Mouse (Mus musculus) heart, embryonic 10.5 days (tissue): Measurements from ENCODE around the gene Wdr24. TPM values are rescaled to one million over a fixed set of nuclear protein-coding genes. Genes with fewer than 3 reads are reported as not detected.
"Not testable (repeated sequence)": the region's sequence is repeated elsewhere in the genome, so short reads cannot be mapped to it uniquely, and the experiment has no call there.

ENCODE experiments used
- DNase-seq: peaks from one replicate; pipeline ENCODE4 v3.0.0-alpha.2; 2017; ENCODE audit warnings: low spot score
- H3K27ac ChIP-seq: fragments of 300-500 bp; sonication (generic); 2 replicates; pipeline ENCODE4 v1.5.1; 2016; ENCODE audit warnings: mild to moderate bottlenecking
- H3K27me3 ChIP-seq: fragments of 300-500 bp; sonication (generic); 2 replicates; pipeline ENCODE4 v1.6.1; 2016; ENCODE audit warnings: mild to moderate bottlenecking; ENCODE audit not compliant: poor library complexity, insufficient read depth, severe bottlenecking
- H3K36me3 ChIP-seq: fragments of 300-500 bp; sonication (generic); 2 replicates; pipeline ENCODE4 v1.6.1; 2016; ENCODE audit warnings: mild to moderate bottlenecking, moderate library complexity
- H3K4me1 ChIP-seq: fragments of 300-500 bp; sonication (generic); 2 replicates; pipeline ENCODE4 v1.6.1; 2016; ENCODE audit warnings: mild to moderate bottlenecking
- H3K4me3 ChIP-seq: fragments of 300-500 bp; sonication (generic); 2 replicates; pipeline ENCODE4 v1.5.1; 2016; ENCODE audit warnings: mild to moderate bottlenecking, moderate library complexity
- H3K9me3 ChIP-seq: fragments of 300-500 bp; sonication (generic); 2 replicates; pipeline ENCODE4 v1.6.1; 2016; ENCODE audit warnings: mild to moderate bottlenecking, moderate library complexity
- WGBS: fragments of 180-500 bp; shearing (Covaris S2); methylation state at CpG from one replicate; pipeline ENCODE4 v1.1.7; 2016; 5-methylcytosine and 5-hydroxymethylcytosine counted together
- polyA plus RNA-seq: library from polyadenylated mRNA; unstranded; fragments of >200 nt; fragmentation: Nextera tagmentation; extraction: Ambion mirVana; gene quantifications from 2 replicates; pipeline ENCODE4 v1.2.1, GENCODE M21; 2016

Wdr24 gene
- polyA plus RNA-seq, 1 experiment from 2014 or later, result 23.0 TPM

- peak overlapping the region; percentile 92 for H3K27ac ChIP-seq
- 13% methylated on average over 6 of the region's 6 CpGs for WGBS
- peaks cover 41% of the 10 kb centered on the region for H3K4me1 ChIP-seq
- H3K4me3 ChIP-seq, result peak overlapping the region; percentile 76
- H3K9me3 ChIP-seq, result no peaks in the 10 kb centered on the region
- no peaks in the 10 kb centered on the region for H3K27me3 ChIP-seq
- peaks cover 38% of the 10 kb centered on the region for H3K36me3 ChIP-seq
- no peak for DNase-seq
Measured at GRCm38 (mm10) chr17:25861704-25862612, 38.5 kb downstream of the Wdr24 start.

DNA sequence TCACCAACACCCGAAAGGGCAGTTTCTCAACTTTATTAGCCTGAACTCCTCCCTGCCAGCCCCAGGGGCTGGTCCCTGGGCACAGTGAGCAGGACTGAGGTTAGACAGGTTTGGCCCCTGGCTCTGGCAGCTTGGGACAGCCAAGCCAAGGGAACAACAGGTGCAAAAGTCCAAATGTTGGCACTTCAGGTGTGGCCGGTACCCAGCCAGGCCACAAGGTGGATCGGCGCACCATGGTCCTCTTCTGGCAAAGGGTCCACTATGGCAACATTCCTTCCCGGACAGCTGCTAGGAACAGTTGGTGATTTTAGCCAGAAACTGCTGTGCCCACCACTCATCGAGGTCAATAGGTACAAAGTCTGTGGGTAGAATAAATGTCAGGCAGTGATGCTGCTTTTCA is 40.3 kb downstream of the Wdr24 start:
- Histone ChIP-seq H3K27me3 (no peaks in the 10 kb centered on the region), H3K9me3 (no peaks in the 10 kb centered on the region), H3K36me3 (peaks cover 36% of the 10 kb centered on the region), H3K4me3 (no peak overlapping the region), H3K4me1 (peaks cover 58% of the 10 kb centered on the region), H3K27ac (no peak overlapping the region)
- WGBS, result 88% methylated on average over 6 of the region's 6 CpGs
- DNase-seq, result no peak

- Histone ChIP-seq H3K36me3 (peaks cover 36% of the 10 kb centered on the region), H3K4me1 (peaks cover 64% of the 10 kb centered on the region), H3K4me3 (no peak overlapping the region), H3K27ac (no peak overlapping the region), H3K9me3 (no peaks in the 10 kb centered on the region), H3K27me3 (no peaks in the 10 kb centered on the region)
- WGBS, result 92% methylated on average over 14 of the region's 14 CpGs
- no peak for DNase-seq
Measured at GRCm38 (mm10) chr17:25864311-25864710, 40.9 kb downstream of the Wdr24 start.

DNA sequence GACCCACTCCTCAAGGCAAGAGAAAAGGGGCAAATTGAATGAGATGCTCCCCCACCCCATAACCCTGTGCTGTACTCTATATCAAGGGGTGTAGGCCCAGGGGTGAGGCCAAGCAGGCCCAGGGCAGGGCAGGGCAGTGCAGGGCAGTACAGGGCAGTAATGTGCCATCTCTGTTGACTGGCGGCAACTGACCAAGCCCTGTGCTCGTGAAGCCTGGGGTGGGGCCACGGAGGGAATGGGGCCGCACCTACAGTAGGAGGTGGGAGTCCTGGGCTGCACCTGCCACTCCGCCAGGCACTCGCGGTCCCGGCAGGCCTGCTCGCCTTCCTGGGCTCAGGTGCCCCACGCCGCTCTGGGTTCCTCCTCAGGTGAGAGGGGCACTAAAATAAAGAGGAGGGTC is 41.9 kb downstream of the Wdr24 start:
- no peaks in the 10 kb centered on the region for H3K27me3 ChIP-seq
- 87% methylated on average over 11 of the region's 11 CpGs for WGBS
- 0 out of 2 replicates have a peak overlapping the region, but pooled peaks have one; percentile 1 for H3K4me3 ChIP-seq
- DNase-seq, result no peak
- 0 out of 2 replicates have a peak overlapping the region, but pooled peaks have one; percentile 6 for H3K27ac ChIP-seq
- no peaks in the 10 kb centered on the region for H3K9me3 ChIP-seq
- peaks cover 57% of the 10 kb centered on the region for H3K4me1 ChIP-seq
- H3K36me3 ChIP-seq, result peaks cover 36% of the 10 kb centered on the region

DNA sequence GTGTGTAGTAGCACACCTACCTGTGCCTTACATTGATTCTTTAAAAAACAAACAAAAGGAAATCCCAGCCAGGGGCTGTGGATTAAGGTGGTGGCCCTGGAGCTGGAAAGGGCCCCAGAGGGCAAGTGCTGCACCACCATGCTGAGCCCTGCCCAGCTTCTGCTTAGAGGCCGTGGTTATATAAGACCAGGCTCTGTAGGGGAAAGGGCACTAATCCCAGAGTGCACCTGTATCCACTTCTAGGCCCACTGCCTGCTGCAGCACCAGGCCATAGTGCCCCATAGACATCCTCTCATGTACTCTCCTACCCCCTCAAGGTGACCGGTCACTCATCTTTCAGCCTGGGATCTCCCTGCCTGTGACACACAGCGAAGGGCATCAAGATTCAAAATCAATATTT is 42.7 kb downstream of the Wdr24 start:
- no peak overlapping the region for H3K27ac ChIP-seq
- no peak for DNase-seq
- peaks cover 36% of the 10 kb centered on the region for H3K36me3 ChIP-seq
- 92% methylated on average over 3 of the region's 3 CpGs for WGBS
- peaks cover 49% of the 10 kb centered on the region for H3K4me1 ChIP-seq
- peak overlapping the region; percentile 28; the same call in 1 of the 2 replicates for H3K4me3 ChIP-seq
- H3K27me3 ChIP-seq, result no peaks in the 10 kb centered on the region
- no peaks in the 10 kb centered on the region for H3K9me3 ChIP-seq

DNA sequence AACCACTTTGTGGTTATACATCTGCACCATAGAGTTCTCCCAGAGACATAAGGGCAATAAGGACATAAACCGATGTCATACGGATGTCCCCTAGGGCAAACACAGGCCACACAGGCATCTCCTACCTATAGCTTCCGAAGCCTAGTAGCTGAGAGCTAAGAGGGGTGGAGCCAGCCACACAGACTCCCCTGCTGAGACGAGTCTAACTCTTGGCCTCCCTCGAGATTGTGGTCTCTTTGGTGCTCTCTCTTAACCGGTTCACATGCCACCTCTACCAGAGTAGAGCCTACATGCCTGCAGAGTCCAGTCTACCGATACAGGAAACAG is 44.0 kb downstream of the Wdr24 start:
- Histone ChIP-seq H3K4me3 (peak overlapping the region; percentile 79), H3K4me1 (peaks cover 38% of the 10 kb centered on the region), H3K27me3 (no peaks in the 10 kb centered on the region), H3K9me3 (no peaks in the 10 kb centered on the region), H3K36me3 (peaks cover 36% of the 10 kb centered on the region), H3K27ac (peak overlapping the region; percentile 92)
- no peak for DNase-seq
- WGBS, result 12% methylated on average over 7 of the region's 7 CpGs

DNA sequence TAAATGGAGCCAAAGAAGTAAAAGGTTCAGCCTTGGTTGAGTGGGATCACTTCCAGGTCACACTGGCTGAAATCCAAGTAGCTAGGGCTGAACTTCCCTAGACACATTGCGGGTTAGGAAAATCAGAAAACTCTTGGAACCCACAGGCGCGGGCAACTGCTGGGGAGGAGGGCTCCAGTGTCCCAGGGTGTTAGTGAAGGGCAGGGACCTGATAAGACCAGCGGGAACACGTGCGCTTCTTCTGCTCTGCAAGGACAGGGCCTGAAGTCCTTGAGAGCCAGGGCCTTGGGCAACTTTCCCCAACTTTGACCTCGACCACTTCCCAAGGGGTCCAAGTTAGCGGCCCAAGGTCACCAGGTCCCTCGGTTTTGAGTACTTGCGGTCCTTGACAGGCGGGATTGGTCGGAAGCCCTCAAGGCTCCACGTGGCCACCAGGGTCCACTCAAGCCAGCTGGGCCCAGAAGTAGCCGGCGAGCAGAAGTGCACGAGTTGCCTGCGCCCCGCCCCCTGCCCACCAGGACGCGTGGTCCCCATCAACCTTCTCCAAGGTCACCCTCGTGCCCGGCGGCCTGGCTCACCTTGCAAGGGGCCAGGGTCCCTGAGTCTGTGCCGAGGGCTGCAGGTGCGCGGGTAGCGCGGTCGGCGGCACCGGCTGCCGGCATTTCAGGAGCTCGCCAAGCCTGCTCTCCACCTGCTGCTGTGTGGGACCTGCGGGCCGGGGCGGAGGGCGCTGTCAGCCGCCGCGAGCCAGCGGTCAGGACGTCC is 44.6 kb downstream of the Wdr24 start:
- H3K27me3 ChIP-seq, result no peaks in the 10 kb centered on the region
- H3K9me3 ChIP-seq, result no peaks in the 10 kb centered on the region
- peak overlapping the region; percentile 79 for H3K4me3 ChIP-seq
- peak; percentile 89 for DNase-seq
- under 1% methylated on average over 42 of the region's 42 CpGs for WGBS
- H3K4me1 ChIP-seq, result peaks cover 38% of the 10 kb centered on the region
- H3K27ac ChIP-seq, result peak overlapping the region; percentile 92
- peaks cover 34% of the 10 kb centered on the region for H3K36me3 ChIP-seq

DNA sequence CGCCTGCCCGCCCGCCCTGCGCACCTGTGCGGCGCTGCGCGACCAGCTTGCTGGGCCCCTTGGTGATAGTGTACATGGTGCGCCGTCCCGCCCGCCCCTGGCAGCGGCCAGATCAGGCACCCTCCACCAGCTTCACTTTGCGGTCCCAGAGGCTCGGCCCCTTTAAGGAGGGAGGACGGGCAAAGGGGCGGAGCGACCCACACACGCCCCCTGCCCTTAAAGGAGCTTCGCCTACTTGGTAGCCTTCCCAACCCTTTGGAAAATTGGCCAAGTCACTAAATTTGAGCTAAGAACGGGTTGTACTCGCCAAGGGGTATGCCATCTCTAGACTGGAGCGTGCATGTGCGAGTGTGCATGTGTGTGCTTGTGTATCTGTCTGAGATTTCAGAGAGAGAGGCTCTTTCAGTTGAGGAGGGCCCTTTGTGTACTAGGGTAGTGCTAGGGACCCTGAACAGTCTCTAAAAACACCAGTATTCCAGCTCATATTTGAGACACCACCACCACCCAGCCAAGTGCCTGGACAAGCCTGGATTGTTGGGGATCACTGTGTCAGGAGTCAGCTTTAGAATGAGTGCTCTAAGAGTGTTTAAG is 45.3 kb downstream of the Wdr24 start, which contains the start of gene Mcrip2:
TSS of gene Mcrip2 (minus strand) at position 164 of the 591 bp plus-strand sequence.
- Histone ChIP-seq H3K4me1 (peaks cover 38% of the 10 kb centered on the region), H3K27ac (peak within 1 kb of the TSS; percentile 92), H3K36me3 (peaks cover 29% of the 10 kb centered on the region), H3K4me3 (peak within 1 kb of the TSS; percentile 79), H3K27me3 (no peaks in the 10 kb centered on the region), H3K9me3 (no peaks in the 10 kb centered on the region)
- under 1% methylated on average over 24 of the region's 24 CpGs for WGBS
- peak; percentile 93 for DNase-seq

- 86% methylated on average over 8 of the region's 8 CpGs for WGBS
- H3K36me3 ChIP-seq, result peaks cover 21% of the 10 kb centered on the region
- H3K4me3 ChIP-seq, result no peak overlapping the region
- H3K27me3 ChIP-seq, result no peaks in the 10 kb centered on the region
- H3K27ac ChIP-seq, result no peak overlapping the region
- no peaks in the 10 kb centered on the region for H3K9me3 ChIP-seq
- H3K4me1 ChIP-seq, result peaks cover 45% of the 10 kb centered on the region
- no peak for DNase-seq
Measured at GRCm38 (mm10) chr17:25869498-25869897, 46.1 kb downstream of the Wdr24 start.

- 82% methylated on average over 2 of the region's 2 CpGs for WGBS
- H3K4me3 ChIP-seq, result no peak overlapping the region
- DNase-seq, result no peak
- peaks cover 47% of the 10 kb centered on the region for H3K4me1 ChIP-seq
- no peaks in the 10 kb centered on the region for H3K27me3 ChIP-seq
- H3K36me3 ChIP-seq, result peaks cover 16% of the 10 kb centered on the region
- no peak overlapping the region for H3K27ac ChIP-seq
- no peaks in the 10 kb centered on the region for H3K9me3 ChIP-seq
Measured at GRCm38 (mm10) chr17:25869954-25870353, 46.5 kb downstream of the Wdr24 start.

GRCm38 (mm10) chr17:25871566-25871965 is 48.1 kb downstream of the Wdr24 start:
- DNase-seq, H3K27me3 ChIP-seq, H3K27ac ChIP-seq, H3K9me3 ChIP-seq, H3K4me3 ChIP-seq, H3K36me3 ChIP-seq: not testable (repeated sequence)
- peaks cover 47% of the 10 kb centered on the region for H3K4me1 ChIP-seq

DNA sequence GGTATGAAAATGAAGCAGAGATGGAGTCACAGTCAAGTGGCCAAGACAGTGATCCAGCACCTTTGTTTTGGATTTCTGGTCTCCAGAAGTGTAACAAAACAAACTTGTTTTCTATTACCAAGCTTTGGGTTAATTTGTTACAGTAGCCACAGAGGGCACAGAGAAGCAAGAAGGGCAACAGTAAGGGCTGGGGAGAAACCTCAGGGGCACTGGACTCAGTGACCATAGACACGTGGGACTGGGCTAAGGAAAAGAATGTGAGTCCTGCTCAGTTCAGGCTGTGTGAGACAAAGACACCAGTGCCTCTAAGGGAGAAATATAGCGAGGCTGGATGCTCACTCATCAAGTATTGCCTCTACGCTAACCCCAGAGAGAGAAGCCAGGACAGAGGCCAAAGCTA is 49.2 kb downstream of the Wdr24 start:
- no peak for DNase-seq
- Histone ChIP-seq H3K36me3 (peaks cover 3% of the 10 kb centered on the region), H3K4me1 (peaks cover 45% of the 10 kb centered on the region), H3K9me3 (no peaks in the 10 kb centered on the region), H3K27me3 (no peaks in the 10 kb centered on the region), H3K4me3 (no peak overlapping the region), H3K27ac (no peak overlapping the region)
- WGBS, result 71% methylated on average over 3 of the region's 3 CpGs
